Mouse (Mus musculus): ENCODE results near the gene Rbm42. TPM values are rescaled to one million over a fixed set of nuclear protein-coding genes. Genes with fewer than 3 reads are reported as not detected.

Gene Rbm42
- polyA plus RNA-seq, 1 experiment = 46.0 TPM

DNA sequence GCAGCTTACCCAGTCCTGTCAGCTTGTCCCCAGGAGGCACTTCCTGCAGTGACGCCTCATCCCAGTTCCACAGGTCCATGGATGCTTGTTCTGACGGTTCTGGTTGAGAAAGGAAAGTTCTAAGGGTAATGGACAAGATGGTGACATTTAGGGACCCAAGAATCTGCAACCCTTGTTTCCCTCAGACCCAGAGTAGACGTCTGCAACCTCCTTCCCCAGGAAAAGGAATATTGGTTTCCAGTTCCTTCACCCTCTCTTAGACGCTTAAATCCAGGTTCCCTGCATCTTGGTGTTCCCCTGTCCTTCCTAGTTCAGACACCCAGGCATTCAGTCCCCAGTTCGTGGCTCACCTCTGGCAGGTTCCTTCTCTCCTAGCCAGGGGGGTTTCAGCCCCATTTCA, 14.4 kb downstream of the Rbm42 start, which contains the start of gene Etv2:
TSS of gene Etv2 (minus strand) at position 101 of the 400 bp plus-strand sequence.
- Histone ChIP-seq H3K4me1 (ENCODE audit: control insufficient read depth, insufficient read depth, low read length) (no peaks in the 10 kb centered on the region), H3K36me3 (ENCODE audit: control insufficient read depth, insufficient read depth, low read length) (no peaks in the 10 kb centered on the region), H3K4me3 (ENCODE audit: insufficient read depth, low read depth, low read length) (no peak within 1 kb of the TSS), H3K27ac (ENCODE audit: insufficient read depth, low read depth, low read length) (no peak within 1 kb of the TSS), H3K27me3 (replicated peaks; ENCODE audit: control insufficient read depth, insufficient read depth, low read length) (0 out of 2 replicates have a peak, but pooled peaks cover 1% of the 10 kb centered on the region)
- DNase-seq = no peak
- TF ChIP-seq CTCF (conservative IDR thresholded peaks at IDR 0.05; ENCODE audit: insufficient read depth, insufficient read length, low read depth, low read length) = no peak
- no peak for TF ChIP-seq POLR2A (IDR thresholded peaks at IDR 0.05; ENCODE audit: low read depth, low read length)
- 9% methylated on average over 5 of the region's 5 CpGs for WGBS

DNA sequence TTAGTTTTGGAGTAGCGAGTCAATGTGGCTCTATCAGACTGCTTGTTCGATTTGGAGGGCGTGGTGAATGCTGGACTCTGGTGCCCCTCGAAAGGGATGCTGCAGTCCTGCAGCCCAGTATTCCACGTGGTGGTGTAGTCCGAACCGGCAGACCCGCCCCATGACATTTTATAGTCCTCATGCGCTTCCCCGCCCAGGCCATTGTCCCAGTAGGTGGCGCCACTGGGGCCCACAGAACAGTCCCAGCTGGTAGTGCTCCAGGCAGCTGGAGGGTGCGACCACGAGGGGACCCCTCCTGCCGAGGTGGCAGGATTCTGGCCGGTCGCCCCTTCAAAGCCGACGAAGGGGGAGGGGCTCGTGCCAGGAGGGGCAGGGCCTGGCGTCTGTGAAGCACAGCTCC, 15.5 kb downstream of the Rbm42 start:
- under 1% methylated on average over 20 of the region's 20 CpGs for WGBS
- Histone ChIP-seq H3K36me3 (ENCODE audit: control insufficient read depth, insufficient read depth, low read length) (no peaks in the 10 kb centered on the region), H3K4me3 (ENCODE audit: insufficient read depth, low read depth, low read length) (no peak overlapping the region), H3K27ac (ENCODE audit: insufficient read depth, low read depth, low read length) (no peak overlapping the region), H3K4me1 (ENCODE audit: control insufficient read depth, insufficient read depth, low read length) (no peaks in the 10 kb centered on the region), H3K27me3 (replicated peaks; ENCODE audit: control insufficient read depth, insufficient read depth, low read length) (0 out of 2 replicates have a peak, but pooled peaks cover 1% of the 10 kb centered on the region)
- DNase-seq = peak; percentile 38
- TF ChIP-seq CTCF (conservative IDR thresholded peaks at IDR 0.05; ENCODE audit: insufficient read depth, insufficient read length, low read depth, low read length) = peak; percentile 55
- no peak for TF ChIP-seq POLR2A (IDR thresholded peaks at IDR 0.05; ENCODE audit: low read depth, low read length)

DNA sequence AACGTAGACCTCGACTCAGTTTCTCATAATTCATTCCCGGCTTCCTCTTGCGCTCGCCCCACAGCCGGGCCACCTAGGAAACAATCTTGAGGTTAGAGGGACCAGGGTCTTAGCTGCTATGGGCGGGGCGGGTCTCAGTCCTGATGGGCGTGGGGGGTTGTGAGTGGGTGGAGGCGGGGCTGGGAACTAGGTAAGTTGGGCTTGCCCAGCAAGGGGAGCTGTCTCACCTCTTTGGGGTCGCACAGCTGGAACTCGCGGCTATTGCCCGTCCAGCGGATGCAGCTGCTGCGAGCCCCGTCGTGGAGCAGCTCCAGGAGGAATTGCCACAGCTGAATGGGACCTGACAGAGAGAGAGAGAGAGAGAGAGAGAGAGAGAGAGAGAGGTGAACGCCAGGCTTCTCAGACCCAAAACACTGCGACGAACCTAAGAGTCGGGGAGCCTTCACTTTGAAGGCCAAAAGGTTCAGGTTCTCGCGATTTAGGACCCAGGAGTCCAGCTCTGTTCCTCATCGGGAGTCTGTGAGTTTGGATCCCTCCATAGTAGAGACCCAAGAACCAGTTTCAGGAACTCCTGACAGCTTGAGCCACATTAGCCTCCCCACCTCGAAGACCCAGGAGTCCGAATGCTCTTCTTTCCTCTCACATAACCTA, 16.2 kb downstream of the Rbm42 start:
- Histone ChIP-seq H3K36me3 (ENCODE audit: control insufficient read depth, insufficient read depth, low read length) (no peaks in the 10 kb centered on the region), H3K27me3 (replicated peaks; ENCODE audit: control insufficient read depth, insufficient read depth, low read length) (0 out of 2 replicates have a peak, but pooled peaks cover 1% of the 10 kb centered on the region), H3K27ac (ENCODE audit: insufficient read depth, low read depth, low read length) (no peak overlapping the region), H3K4me1 (ENCODE audit: control insufficient read depth, insufficient read depth, low read length) (no peaks in the 10 kb centered on the region), H3K4me3 (ENCODE audit: insufficient read depth, low read depth, low read length) (no peak overlapping the region)
- DNase-seq = no peak
- TF ChIP-seq CTCF (conservative IDR thresholded peaks at IDR 0.05; ENCODE audit: insufficient read depth, insufficient read length, low read depth, low read length) = no peak
- no peak for TF ChIP-seq POLR2A (IDR thresholded peaks at IDR 0.05; ENCODE audit: low read depth, low read length)
- 6% methylated on average over 26 of the region's 27 CpGs for WGBS

DNA sequence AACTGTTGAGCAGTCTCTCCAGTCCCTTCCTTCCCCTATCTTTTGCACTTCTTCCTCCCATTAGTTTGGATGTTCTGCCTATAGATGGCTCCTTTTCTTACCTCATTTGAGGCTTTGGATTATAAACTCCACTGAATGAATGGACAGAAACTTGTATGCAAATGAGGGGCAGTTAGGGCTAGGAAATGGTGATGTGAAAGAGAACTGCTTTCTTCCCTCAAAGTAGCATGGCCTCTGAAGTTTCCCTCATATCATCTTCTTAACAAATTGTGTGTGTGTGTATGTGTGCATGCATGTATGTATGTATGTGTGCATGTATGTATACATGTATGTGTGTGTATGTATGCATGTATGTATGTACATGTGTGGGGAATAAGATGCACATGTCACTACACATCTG, 21.1 kb downstream of the Rbm42 start:
- TF ChIP-seq CTCF (conservative IDR thresholded peaks at IDR 0.05; ENCODE audit: insufficient read depth, insufficient read length, low read depth, low read length) (no peak), POLR2A (IDR thresholded peaks at IDR 0.05; ENCODE audit: low read depth, low read length) (no peak)
- H3K4me1 ChIP-seq (ENCODE audit: control insufficient read depth, insufficient read depth, low read length) = peaks cover 3% of the 10 kb centered on the region; the same call in 1 of the 2 replicates
- H3K36me3 ChIP-seq (ENCODE audit: control insufficient read depth, insufficient read depth, low read length) = no peaks in the 10 kb centered on the region
- no peak overlapping the region for H3K4me3 ChIP-seq (ENCODE audit: insufficient read depth, low read depth, low read length)
- DNase-seq = no peak
- no peaks in the 10 kb centered on the region for H3K27me3 ChIP-seq (replicated peaks; ENCODE audit: control insufficient read depth, insufficient read depth, low read length)
- H3K27ac ChIP-seq (ENCODE audit: insufficient read depth, low read depth, low read length) = no peak overlapping the region

DNA sequence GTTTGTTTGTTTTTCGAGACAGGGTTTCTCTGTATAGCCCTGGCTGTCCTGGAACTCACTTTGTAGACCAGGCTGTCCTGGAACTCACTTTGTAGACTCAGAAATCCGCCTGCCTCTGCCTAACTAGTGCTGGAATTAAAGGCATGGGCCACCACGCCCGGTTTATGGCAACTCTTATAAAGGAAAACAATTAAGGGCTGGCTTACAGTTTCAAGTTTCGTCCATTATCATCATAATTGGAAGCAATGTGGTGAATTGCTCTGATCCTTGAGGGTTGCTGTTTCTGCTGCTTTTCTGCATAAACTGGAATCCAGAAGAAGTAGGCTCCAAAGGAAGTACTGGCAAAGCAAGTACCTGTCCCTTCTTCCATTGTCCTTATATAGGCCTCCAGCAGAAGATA, 23.5 kb downstream of the Rbm42 start:
- Histone ChIP-seq H3K27ac (ENCODE audit: insufficient read depth, low read depth, low read length) (no peak overlapping the region), H3K27me3 (replicated peaks; ENCODE audit: control insufficient read depth, insufficient read depth, low read length) (no peaks in the 10 kb centered on the region), H3K4me1 (ENCODE audit: control insufficient read depth, insufficient read depth, low read length) (peaks cover 3% of the 10 kb centered on the region; the same call in 1 of the 2 replicates), H3K36me3 (ENCODE audit: control insufficient read depth, insufficient read depth, low read length) (peaks cover 3% of the 10 kb centered on the region; the same call in 1 of the 2 replicates), H3K4me3 (ENCODE audit: insufficient read depth, low read depth, low read length) (no peak overlapping the region)
- DNase-seq = no peak
- no peak for TF ChIP-seq CTCF (conservative IDR thresholded peaks at IDR 0.05; ENCODE audit: insufficient read depth, insufficient read length, low read depth, low read length)
- no peak for TF ChIP-seq POLR2A (IDR thresholded peaks at IDR 0.05; ENCODE audit: low read depth, low read length)
- 86% methylated on average over 5 of the region's 5 CpGs for WGBS

DNA sequence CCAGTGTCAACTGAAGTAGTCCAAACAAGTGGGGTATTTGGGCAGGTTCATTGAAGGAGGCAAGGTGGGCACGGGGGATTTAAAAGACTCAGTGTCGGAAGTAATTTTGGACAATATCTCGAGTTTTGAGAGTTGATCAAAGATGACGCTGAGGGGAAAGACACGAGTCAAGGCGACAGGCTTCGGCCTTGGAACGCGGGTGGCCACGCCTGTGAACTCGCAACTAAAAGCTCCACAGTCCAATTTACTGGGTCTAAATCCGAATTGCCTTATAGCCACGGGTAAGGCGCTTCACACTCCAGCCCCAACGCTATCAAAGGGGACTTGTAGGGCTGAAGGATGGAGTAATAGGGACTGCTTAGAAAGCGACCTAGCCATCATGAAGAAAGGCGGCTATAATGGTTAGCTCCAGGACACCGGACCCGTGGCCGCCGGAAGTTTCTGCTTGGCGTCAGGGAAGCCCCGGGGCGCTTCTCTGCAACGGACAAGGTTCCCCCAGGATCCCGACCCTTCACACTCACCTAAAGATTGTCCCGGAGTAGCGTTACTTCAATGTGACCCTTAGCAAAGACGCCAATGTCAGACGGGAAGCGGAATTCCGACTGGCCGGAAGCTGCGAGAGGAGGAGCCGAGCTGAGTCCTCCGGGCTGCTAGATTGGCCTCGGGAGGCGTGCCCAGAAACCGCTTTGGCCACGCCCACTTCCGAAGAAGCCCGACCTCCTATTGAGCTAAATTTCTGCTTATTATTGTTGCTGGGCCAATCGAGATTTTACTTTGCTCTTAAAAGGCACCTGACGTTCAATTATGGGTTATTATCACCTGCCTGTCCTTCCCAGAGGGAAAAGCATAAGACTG, 24.4 kb downstream of the Rbm42 start, which contains the start of gene Cox6b1:
TSS of gene Cox6b1 (minus strand) at position 622 of the 855 bp plus-strand sequence.
- Histone ChIP-seq H3K4me3 (ENCODE audit: insufficient read depth, low read depth, low read length) (peak within 1 kb of the TSS; percentile 93), H3K4me1 (ENCODE audit: control insufficient read depth, insufficient read depth, low read length) (peaks cover 6% of the 10 kb centered on the region; the same call in 1 of the 2 replicates), H3K27ac (ENCODE audit: insufficient read depth, low read depth, low read length) (peak within 1 kb of the TSS; percentile 99), H3K36me3 (ENCODE audit: control insufficient read depth, insufficient read depth, low read length) (peaks cover 3% of the 10 kb centered on the region; the same call in 1 of the 2 replicates), H3K27me3 (replicated peaks; ENCODE audit: control insufficient read depth, insufficient read depth, low read length) (no peaks in the 10 kb centered on the region)
- TF ChIP-seq POLR2A (IDR thresholded peaks at IDR 0.05; ENCODE audit: low read depth, low read length) (peak; percentile 37), CTCF (conservative IDR thresholded peaks at IDR 0.05; ENCODE audit: insufficient read depth, insufficient read length, low read depth, low read length) (no peak)
- peak; percentile 94 for DNase-seq
- 1% methylated on average over 44 of the region's 44 CpGs for WGBS

DNA sequence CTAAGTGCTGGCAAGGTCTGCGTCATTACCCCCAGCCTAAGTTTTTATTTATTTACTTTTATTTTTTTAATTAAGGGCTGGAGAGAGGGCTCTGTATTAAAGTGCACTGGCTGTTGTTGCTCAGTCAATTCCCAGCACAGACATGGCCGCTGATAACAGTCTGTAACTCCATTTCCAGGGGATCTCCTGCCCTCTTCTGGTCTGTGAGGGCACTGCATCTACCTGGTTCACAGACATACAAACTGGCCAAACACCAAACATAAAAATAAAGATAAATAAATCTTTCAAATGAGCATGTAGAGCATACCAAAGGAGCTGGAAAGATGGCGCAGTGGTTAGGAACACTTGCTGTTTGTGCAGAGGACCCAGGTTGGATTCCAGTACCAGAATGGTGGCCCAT, 30.9 kb downstream of the Rbm42 start:
- Histone ChIP-seq H3K36me3 (ENCODE audit: control insufficient read depth, insufficient read depth, low read length) (peaks cover 8% of the 10 kb centered on the region; the same call in 1 of the 2 replicates), H3K27me3 (replicated peaks; ENCODE audit: control insufficient read depth, insufficient read depth, low read length) (no peaks in the 10 kb centered on the region), H3K4me1 (ENCODE audit: control insufficient read depth, insufficient read depth, low read length) (0 out of 2 replicates have a peak, but pooled peaks cover 3% of the 10 kb centered on the region), H3K4me3 (ENCODE audit: insufficient read depth, low read depth, low read length) (no peak overlapping the region), H3K27ac (ENCODE audit: insufficient read depth, low read depth, low read length) (no peak overlapping the region)
- WGBS = 90% methylated on average over 3 of the region's 3 CpGs
- peak; percentile 60 for TF ChIP-seq CTCF (conservative IDR thresholded peaks at IDR 0.05; ENCODE audit: insufficient read depth, insufficient read length, low read depth, low read length)
- TF ChIP-seq POLR2A (IDR thresholded peaks at IDR 0.05; ENCODE audit: low read depth, low read length) = no peak
- DNase-seq = no peak
